Mouse (Mus musculus): ENCODE data around the gene Tmem208.

GRCm38 (mm10) chr8:105338992-105339391 lies 12.8 kb downstream of the Tmem208 start:
- TF ChIP-seq CTCF (IDR thresholded peaks at IDR 0.05; ENCODE audit: borderline replicate concordance, control insufficient read depth, extremely low read depth, insufficient read depth, low read length, poor library complexity) = no peak
- TF ChIP-seq POLR2A (IDR thresholded peaks at IDR 0.05; ENCODE audit: control insufficient read depth, extremely low read depth, insufficient read depth, low read length, poor library complexity) = no peak

Measured in thymus, adult 2 months (tissue).